Mouse (Mus musculus) kidney, postnatal 14 days (tissue): ENCODE results near the gene Elf2.

Experiments used
- DNase-seq: peaks from one replicate; pipeline ENCODE4 v3.0.0; 2022; ENCODE audit warnings: mixed read lengths

The Elf2 gene

GRCm38 (mm10) chr3:51276421-51277111 is 63.9 kb downstream of the Elf2 start:
- peak; percentile 75 for DNase-seq

DNA sequence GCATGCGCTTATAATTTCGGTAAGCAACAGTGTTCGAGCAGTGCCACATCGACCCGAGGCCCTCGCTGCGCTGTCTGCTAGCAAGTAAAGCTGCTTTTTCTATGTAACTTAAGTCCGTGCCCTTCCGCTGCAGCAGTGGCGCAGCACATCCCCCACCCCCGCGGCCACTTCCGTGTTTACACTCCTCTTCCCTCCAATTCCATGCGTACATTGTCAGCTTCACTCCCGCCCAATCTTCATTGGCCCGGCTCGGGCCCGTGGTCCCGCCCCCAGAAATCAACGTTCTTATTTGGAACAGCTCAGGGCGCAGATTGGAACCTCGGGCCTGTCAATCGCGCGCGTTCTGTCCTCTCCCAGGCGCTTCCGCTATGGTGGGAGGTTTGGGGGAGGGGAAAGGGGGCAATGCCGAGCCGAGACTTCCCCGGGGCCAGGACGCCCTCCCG is 64.5 kb downstream of the Elf2 start:
- DNase-seq, result peak; percentile 99

- no peak for DNase-seq
Observed at GRCm38 (mm10) chr3:51270069-51270817, 70.2 kb downstream of the Elf2 start.

DNA sequence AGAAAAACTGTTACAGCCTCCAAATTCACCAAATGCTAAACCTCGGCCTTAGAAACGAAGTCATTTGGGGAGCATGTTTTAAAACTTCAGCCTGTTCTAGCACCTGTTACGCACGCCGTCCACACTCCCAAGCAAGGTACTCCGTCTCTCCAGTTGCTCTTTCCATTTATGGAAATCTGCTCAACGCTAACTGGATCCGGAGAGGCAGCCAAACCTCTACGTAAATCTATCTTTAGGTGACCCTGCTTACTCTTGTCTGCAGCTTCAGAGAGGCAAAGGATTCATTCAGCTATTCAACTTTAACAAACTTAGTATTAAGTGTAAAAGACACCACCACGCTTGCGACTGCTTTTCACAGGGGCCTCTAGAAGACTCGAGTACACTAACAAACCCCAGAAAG is 72.0 kb downstream of the Elf2 start:
- DNase-seq, result no peak

DNA sequence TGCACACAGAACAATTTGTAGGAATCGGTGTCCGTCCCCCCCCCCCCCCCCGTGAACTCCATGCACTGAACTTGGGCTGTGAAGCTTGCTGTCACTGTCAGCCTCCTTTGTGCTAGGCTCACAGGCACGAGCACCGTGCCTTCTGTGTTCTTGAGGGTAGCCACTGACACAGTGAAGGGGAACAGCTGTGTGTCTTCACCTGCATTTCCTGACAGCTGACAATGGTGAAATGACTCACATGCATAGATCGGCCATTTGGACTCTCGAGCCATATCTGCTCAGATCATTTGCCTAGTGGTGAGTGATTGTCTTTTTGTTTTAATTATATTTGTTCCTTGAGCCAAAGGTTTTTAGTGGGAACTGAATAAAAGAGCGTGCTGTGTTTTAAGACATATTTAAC is 77.5 kb downstream of the Elf2 start:
- no peak for DNase-seq

DNA sequence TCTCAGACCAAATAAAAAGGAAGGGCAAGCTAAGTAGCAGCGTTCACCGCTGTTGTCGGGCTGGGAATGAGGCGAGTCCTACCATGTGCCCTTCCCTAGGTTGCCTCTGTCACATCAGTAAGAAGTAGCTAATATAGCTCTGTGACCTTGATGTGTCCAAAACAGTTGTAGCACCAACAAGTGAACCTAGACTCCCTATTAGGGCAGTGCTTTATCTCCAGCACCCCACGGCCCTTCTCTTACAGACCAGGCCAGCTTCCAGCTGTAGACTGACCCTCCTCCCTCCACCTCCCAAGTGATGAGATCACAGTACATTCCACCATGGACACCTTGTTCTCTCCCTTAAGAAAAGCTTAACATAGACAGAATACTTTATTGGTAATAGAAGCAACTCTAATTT is 82.4 kb downstream of the Elf2 start:
- DNase-seq, result no peak

DNA sequence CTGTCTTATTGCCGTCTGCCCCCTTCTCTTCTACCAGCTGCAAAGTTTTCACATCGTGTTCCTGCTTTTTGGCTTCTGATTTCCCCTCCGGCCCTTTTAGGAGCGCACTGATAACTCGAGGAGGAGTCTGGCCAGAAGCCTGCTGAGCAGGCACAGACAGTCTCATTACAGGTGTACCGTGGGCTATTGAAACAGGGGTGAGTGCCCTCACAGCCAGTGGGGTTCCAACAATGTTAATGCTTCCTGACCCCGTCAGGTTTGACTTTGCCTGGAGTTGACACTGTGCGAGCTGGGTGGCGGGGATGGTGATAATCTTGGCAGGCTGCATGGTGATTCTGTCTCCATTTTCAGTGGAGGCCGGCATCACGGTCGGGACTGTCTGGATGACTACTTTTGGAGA is 84.0 kb downstream of the Elf2 start:
- no peak for DNase-seq

GRCm38 (mm10) chr3:51254784-51255183 is 85.7 kb downstream of the Elf2 start:
- DNase-seq, result no peak

- DNase-seq, result no peak
Observed at GRCm38 (mm10) chr3:51252689-51253402, 87.6 kb downstream of the Elf2 start.

DNA sequence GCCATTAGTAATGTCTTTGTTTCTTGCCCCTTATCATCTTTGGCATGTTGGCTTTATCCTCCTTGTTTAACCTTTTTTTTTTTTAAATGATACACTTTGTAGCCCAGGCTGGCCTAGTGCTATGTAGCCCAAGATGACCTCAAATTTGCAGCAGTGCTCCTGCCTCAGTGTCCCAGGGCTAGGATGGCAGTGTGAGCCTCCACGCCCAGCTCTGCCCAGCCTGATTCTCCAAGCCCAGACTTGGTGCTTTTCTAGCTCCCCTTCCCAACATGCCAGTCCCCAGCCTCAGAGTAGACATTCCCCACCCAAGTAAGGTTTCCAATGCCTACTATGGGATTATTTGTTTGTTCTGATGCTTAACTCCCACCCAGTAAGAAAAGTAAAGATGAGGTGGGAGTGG is 88.2 kb downstream of the Elf2 start:
- no peak for DNase-seq

- no peak for DNase-seq
Observed at GRCm38 (mm10) chr3:51251057-51251456, 89.4 kb downstream of the Elf2 start.

DNA sequence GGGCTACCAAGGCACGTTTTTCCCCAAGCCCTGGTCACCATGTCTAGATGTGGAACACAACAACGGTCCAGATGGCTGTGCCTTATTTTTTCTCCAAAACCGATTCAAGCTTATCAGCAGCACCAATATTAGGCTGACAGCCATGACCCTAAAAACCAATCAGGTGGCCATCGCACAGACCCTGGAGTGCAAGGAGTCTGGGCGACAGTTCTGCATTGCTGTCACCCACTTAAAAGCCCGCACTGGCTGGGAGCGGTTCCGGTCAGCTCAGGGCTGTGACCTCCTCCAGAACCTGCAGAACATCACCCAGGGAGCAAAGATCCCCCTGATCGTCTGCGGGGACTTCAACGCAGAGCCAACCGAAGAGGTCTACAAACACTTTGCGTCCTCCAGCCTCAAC is 90.6 kb downstream of the Elf2 start:
- no peak for DNase-seq

- no peak for DNase-seq
Observed at GRCm38 (mm10) chr3:51249460-51249859, 91.0 kb downstream of the Elf2 start.

DNA sequence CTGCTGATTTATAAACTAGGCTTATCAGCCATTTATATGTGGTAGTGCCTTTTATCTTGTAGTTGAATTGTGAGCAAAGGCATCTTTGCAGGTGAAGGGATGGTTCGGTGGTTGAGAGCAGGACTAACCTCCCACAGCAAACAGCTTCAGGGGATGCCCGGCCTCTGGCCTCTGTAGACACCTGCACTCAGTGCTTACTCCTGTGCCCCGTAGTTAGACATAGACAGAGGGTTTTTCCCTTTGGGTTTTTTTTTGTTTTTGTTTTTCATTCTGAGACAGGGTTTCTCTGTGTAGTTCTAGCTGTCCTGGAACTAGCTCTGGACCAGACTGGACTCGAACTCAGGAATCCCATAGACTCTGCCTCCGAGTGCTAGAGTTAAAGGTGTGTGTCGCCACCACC is 91.9 kb downstream of the Elf2 start:
- no peak for DNase-seq

DNA sequence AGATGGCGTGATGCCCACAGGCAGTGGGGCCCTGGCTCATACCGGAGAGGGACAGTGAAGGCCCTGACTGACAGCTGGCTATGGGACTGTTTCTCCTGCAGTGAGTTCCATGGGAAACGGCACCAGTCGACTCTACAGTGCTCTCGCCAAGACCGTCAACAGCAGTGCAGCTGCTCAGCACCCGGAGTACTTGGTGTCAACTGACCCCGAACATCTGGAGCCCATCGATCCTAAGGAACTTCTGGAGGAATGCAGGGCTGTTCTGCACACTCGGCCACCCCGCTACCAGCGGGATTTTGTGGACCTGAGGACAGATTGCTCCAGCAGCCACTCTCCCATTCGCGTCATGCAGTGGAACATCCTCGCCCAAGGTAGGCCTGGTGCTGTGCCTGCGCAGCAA is 92.8 kb downstream of the Elf2 start:
- peak; percentile 28 for DNase-seq

GRCm38 (mm10) chr3:51239541-51239940 is 100.9 kb downstream of the Elf2 start:
- DNase-seq, result no peak

GRCm38 (mm10) chr3:51238515-51238914 is 101.9 kb downstream of the Elf2 start:
- no peak for DNase-seq

DNA sequence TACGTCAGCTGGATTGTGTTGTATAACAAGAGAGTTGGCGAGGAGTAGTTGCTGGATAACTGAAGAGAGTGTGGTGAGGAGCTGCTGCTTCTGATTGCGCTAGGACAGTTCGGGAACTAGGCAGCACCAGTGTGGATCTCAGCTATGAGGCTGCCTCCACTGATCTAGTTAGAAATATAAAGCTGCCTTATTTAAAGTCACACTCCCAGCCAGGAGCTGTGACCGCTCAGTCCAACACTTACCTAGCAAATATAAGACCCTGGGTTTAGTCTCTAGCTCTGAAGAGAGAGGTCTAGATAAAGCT is 105.8 kb downstream of the Elf2 start:
- DNase-seq, result no peak

DNA sequence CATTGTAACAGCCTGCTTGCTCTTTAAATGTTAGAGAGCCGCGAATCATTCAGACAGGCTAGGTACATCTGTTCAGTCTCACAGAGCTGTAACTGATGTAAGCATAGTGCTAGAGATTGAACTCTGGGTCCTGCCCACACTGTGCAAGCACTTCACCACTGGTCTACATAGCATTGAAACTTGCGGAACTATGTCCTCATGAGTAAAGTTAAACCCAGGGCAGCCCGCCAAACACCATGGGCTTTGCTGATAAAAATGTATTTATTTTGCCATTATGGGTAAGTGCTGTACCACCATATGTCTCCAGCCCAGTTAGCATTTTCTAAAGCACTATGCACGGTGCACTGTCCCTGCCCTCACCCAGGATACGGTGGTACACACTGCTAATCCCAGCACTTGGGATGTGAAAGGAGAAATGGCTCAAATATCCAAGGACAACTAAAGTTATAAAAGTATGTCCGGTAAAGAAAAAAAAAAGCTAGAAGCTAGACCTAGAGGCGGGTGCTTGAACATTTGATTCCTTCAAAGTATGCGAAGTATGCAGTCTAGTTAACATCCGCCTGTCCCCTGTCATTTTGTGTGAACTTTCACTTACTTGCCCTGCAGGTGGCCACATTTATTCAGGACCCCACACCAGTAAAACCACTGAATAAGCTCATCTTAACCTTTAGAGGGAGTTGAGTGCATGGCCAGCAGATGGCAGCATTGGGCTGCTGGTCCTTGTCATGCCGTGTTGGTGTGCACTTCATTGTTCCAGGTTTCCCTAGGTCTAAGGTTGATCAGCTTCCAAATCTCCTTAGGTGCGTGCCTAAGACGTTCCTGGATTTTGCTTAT is 106.3 kb downstream of the Elf2 start:
- peak; percentile 88 for DNase-seq

- DNase-seq, result peak; percentile 80
Observed at GRCm38 (mm10) chr3:51233474-51233873, 107.0 kb downstream of the Elf2 start.

GRCm38 (mm10) chr3:51232205-51232910 is 108.1 kb downstream of the Elf2 start:
- DNase-seq, result no peak

DNA sequence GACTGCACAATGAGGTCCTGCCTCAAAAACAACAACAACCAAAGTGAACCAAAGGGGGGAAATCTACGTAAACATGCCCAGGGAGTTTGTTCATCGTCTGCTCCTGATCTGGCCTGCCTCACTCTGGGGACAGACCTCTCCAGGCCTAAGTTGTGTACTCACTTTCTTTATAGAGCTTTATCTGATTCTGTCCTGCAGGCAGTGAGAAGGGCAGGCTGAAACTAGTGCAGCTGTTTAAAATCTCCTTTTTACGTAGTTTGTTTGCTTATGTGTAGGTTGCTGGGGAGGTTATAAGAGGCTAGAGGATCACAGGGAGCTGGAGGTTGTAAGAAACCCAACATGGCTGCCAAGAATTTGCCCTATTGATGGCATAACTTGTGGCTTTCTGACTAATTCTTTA is 109.0 kb downstream of the Elf2 start:
- no peak for DNase-seq

GRCm38 (mm10) chr3:51230886-51231285 is 109.6 kb downstream of the Elf2 start:
- DNase-seq, result no peak
